Mouse (Mus musculus): ENCODE measurements at regions not wholly inside any gene's neighbourhood (a gene's known extent, or its start where the extent isn't known, plus 50 kb on each side); places are given as distances from the start of the nearest gene placed in this dataset.
A peak's percentile ranks its signal among the peaks of the same experiment; 100 is the strongest.

DNA sequence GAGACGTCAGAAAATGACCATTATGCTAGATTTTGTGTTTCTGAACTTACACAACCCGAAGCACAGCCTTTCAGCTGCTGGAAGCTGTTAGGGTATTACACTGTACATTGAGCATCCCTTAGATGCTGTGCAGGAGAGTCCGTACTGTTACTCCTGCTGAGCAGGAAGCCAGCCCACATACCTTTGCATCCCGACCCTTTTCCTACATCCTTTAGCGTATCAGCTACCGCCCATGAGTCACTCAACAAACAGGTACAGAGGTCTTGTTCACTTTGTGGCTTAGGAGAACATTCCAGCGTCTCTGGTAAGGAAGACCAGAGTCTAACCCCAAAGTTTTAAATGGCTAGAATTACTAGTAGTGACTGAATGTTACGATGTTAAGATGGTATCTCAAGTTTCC, 311.4 kb upstream of the Pitrm1 start:
- Histone ChIP-seq H3K9me3 (ENCODE audit: low read length) (no peaks in the 10 kb centered on the region), H3K4me1 (ENCODE audit: insufficient read depth, low read depth, low read length) (no peaks in the 10 kb centered on the region), H3K27me3 (replicated peaks; ENCODE audit: insufficient read depth, low read length) (no peaks in the 10 kb centered on the region), H3K4me3 (ENCODE audit: low read depth, low read length) (no peak overlapping the region), H3K9ac (replicated peaks; ENCODE audit: low read depth) (no peak overlapping the region), H3K36me3 (ENCODE audit: insufficient read depth, low read length) (no peaks in the 10 kb centered on the region), H3K4me2 (replicated peaks; ENCODE audit: low read depth, low read length) (no peak overlapping the region), H3K27ac (ENCODE audit: low read length) (no peak overlapping the region)
- TF ChIP-seq CTCF (IDR thresholded peaks at IDR 0.05) (no peak), EP300 (IDR thresholded peaks at IDR 0.05) (no peak)
- DNase-seq (ENCODE audit: low spot score) (no peak), ATAC-seq (no peak)
- WGBS = 79% methylated on average over 8 of the region's 8 CpGs

DNA sequence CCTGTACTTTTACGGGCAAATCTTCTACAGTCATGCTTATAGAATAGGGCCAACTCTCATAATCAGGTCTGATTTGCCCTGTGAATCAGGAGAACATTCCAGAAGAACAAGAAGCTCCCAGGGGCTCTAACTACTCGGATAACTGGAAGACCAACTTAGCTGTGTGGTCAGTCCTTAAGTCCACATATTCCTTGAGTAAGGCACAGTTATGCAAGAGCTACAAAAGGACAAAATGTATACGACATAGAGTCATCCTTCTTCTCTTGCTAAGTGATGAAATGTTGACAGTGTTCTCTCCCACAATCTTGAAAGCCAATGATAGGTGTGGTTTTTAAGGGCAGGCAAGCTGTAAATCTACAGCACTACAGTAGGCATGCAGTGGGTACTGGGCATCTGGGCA, 310.7 kb upstream of the Pitrm1 start:
- Histone ChIP-seq H3K9me3 (ENCODE audit: low read length) (no peaks in the 10 kb centered on the region), H3K4me2 (replicated peaks; ENCODE audit: low read depth, low read length) (no peak overlapping the region), H3K9ac (replicated peaks; ENCODE audit: low read depth) (no peak overlapping the region), H3K27ac (ENCODE audit: low read length) (no peak overlapping the region), H3K27me3 (replicated peaks; ENCODE audit: insufficient read depth, low read length) (no peaks in the 10 kb centered on the region), H3K36me3 (ENCODE audit: insufficient read depth, low read length) (no peaks in the 10 kb centered on the region), H3K4me3 (ENCODE audit: low read depth, low read length) (no peak overlapping the region), H3K4me1 (ENCODE audit: insufficient read depth, low read depth, low read length) (no peaks in the 10 kb centered on the region)
- ATAC-seq (no peak), DNase-seq (ENCODE audit: low spot score) (no peak)
- TF ChIP-seq EP300 (IDR thresholded peaks at IDR 0.05) = no peak
- no peak for TF ChIP-seq CTCF (IDR thresholded peaks at IDR 0.05)
- whole genome bisulfite sequencing = 62% methylated on average over 3 of the region's 3 CpGs

DNA sequence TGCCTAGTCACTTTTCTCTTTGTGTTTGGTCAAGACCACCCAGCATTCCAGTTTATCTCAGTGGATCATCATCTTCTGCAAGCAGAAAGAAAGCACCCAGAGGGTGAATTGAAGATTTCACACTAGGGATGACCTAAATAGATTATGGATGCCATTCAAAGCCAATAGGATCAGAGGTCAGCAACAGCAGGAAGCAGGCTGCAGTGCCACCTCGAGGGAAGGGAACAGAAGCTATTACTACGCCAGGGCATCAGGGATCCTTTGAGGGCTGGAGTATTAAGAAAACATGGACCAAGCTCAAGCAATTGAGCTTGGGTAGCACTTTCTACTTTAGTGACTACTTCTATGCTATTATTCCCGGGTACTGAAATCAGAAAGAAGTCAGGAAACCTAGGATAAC, 307.1 kb upstream of the Pitrm1 start:
- no peak overlapping the region for H3K4me3 ChIP-seq (ENCODE audit: low read depth, low read length)
- WGBS = 54% methylated on average over 3 of the region's 3 CpGs
- DNase-seq (ENCODE audit: low spot score) (no peak), ATAC-seq (no peak)
- no peak overlapping the region for H3K27ac ChIP-seq (ENCODE audit: low read length)
- no peaks in the 10 kb centered on the region for H3K36me3 ChIP-seq (ENCODE audit: insufficient read depth, low read length)
- H3K4me2 ChIP-seq (replicated peaks; ENCODE audit: low read depth, low read length) = no peak overlapping the region
- no peaks in the 10 kb centered on the region for H3K4me1 ChIP-seq (ENCODE audit: insufficient read depth, low read depth, low read length)
- TF ChIP-seq CTCF (IDR thresholded peaks at IDR 0.05) = 0 out of 2 replicates have a peak, but pooled peaks have one; percentile 9
- TF ChIP-seq EP300 (IDR thresholded peaks at IDR 0.05) = no peak
- no peak overlapping the region for H3K9ac ChIP-seq (replicated peaks; ENCODE audit: low read depth)
- H3K9me3 ChIP-seq (ENCODE audit: low read length) = no peaks in the 10 kb centered on the region
- no peaks in the 10 kb centered on the region for H3K27me3 ChIP-seq (replicated peaks; ENCODE audit: insufficient read depth, low read length)

DNA sequence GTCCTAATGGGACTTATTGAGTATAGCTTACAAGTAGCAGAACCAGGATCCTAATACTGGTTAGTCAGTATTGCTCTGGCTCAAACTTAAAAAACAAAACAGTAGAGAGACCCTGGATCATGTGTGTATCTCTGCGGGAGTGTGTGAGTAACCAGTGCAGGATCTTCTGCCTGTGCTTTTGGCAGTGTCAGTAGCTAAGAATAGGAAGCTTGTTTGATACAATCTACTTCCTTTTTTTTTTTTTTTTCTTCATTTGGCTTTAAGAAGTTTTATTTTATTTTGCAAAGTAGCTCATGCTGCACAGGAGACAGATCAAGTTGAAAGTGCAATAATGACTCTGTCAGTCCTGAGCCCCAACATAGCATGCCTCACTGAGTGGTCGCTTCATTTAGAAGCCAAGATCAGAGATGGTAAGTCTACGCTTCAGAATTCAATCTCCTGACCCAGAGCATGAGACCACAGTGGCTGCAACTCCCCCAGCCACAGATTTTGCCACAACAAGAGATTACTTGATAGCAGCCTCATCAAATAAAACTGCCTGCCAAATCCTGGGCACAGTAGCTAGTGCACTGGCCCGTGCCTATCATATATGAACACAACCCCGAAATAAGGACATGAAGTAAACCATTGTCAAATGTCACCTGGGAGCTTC, 306.4 kb upstream of the Pitrm1 start:
- TF ChIP-seq CTCF (IDR thresholded peaks at IDR 0.05) = no peak
- Histone ChIP-seq H3K27me3 (replicated peaks; ENCODE audit: insufficient read depth, low read length) (no peaks in the 10 kb centered on the region), H3K4me3 (ENCODE audit: low read depth, low read length) (no peak overlapping the region), H3K36me3 (ENCODE audit: insufficient read depth, low read length) (no peaks in the 10 kb centered on the region), H3K4me2 (replicated peaks; ENCODE audit: low read depth, low read length) (no peak overlapping the region), H3K27ac (ENCODE audit: low read length) (no peak overlapping the region), H3K9ac (replicated peaks; ENCODE audit: low read depth) (no peak overlapping the region), H3K4me1 (ENCODE audit: insufficient read depth, low read depth, low read length) (no peaks in the 10 kb centered on the region), H3K9me3 (ENCODE audit: low read length) (no peaks in the 10 kb centered on the region)
- WGBS = 72% methylated on average over 5 of the region's 5 CpGs
- DNase-seq (ENCODE audit: low spot score) (no peak), ATAC-seq (no peak)

DNA sequence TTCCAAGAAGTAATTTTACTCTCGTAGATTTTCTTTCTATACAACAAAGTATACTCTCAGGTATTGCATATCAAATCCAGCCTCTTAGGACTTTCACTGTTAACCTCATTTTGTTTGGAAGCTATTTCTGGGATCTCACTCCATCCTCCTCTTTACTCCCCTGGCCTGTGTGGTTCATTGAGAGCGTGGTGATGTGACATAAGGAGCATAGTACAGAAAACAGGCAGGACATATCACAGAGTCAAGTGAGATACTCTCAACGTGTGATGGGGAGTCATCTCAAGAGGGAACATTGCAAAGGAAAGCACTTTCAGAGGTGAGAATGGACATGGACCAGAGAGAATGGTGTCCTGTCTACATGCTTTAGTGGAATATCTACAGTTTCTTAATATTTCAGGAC, 297.8 kb upstream of the Pitrm1 start:
- DNase-seq (ENCODE audit: low spot score) = no peak
- Histone ChIP-seq H3K4me1 (ENCODE audit: insufficient read depth, low read depth, low read length) (no peaks in the 10 kb centered on the region), H3K27ac (ENCODE audit: low read length) (no peak overlapping the region), H3K4me3 (ENCODE audit: low read depth, low read length) (no peak overlapping the region), H3K9me3 (ENCODE audit: low read length) (no peaks in the 10 kb centered on the region), H3K9ac (replicated peaks; ENCODE audit: low read depth) (no peak overlapping the region), H3K36me3 (ENCODE audit: insufficient read depth, low read length) (no peaks in the 10 kb centered on the region), H3K4me2 (replicated peaks; ENCODE audit: low read depth, low read length) (no peak overlapping the region), H3K27me3 (replicated peaks; ENCODE audit: insufficient read depth, low read length) (no peaks in the 10 kb centered on the region)
- TF ChIP-seq CTCF (IDR thresholded peaks at IDR 0.05) (no peak), EP300 (IDR thresholded peaks at IDR 0.05) (no peak)
- no peak for ATAC-seq
- 79% methylated on average over 3 of the region's 3 CpGs for WGBS

DNA sequence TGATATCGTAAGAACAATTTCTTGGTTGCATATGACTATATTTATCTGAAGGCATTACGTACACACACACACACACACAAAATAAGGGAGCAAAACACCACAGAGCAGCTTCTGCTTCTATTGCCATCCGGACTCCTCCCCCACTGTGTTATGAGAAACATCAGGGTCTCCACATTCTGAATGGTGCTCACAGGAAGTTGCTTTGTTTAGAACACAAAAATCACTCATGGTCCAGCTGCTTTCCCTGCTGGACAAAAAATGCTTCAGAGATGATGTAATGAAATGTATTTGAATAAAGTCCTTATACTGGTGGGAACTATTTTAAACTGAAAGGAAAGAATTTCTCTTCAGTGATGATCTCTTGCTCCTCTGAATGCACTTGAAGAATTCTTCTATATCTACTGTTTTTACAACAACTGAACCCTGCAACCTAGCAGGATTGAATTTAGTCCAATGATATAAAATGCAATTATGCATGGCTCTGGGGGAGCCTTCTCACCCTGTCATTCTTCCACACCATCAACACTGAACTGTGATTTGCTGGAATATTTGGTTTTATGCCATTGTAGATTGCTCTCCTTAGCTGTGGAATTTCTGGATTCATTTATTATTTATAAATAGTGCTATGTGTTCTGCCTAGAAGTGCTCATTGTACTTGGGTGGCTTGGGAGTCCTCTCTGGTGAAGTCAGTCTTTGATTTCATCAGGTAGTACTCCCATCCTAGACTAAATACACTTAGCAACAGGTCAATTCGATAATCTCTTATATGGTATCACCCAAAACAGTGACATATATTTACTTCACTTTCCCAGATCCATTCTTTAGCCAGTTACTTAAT, 296.7 kb upstream of the Pitrm1 start:
- Histone ChIP-seq H3K9ac (replicated peaks; ENCODE audit: low read depth) (no peak overlapping the region), H3K36me3 (ENCODE audit: insufficient read depth, low read length) (no peaks in the 10 kb centered on the region), H3K4me3 (ENCODE audit: low read depth, low read length) (no peak overlapping the region), H3K27me3 (replicated peaks; ENCODE audit: insufficient read depth, low read length) (no peaks in the 10 kb centered on the region), H3K4me1 (ENCODE audit: insufficient read depth, low read depth, low read length) (no peaks in the 10 kb centered on the region), H3K27ac (ENCODE audit: low read length) (no peak overlapping the region), H3K9me3 (ENCODE audit: low read length) (no peaks in the 10 kb centered on the region), H3K4me2 (replicated peaks; ENCODE audit: low read depth, low read length) (no peak overlapping the region)
- TF ChIP-seq CTCF (IDR thresholded peaks at IDR 0.05) (0 out of 2 replicates have a peak, but pooled peaks have one; percentile 11), EP300 (IDR thresholded peaks at IDR 0.05) (0 out of 2 replicates have a peak, but pooled peaks have one; percentile 23)
- peak; percentile 64 for DNase-seq (ENCODE audit: low spot score)
- 51% methylated on average over 4 of the region's 4 CpGs for WGBS
- peak; percentile 77 for ATAC-seq
